Mouse (Mus musculus): ENCODE data around the gene Cenpt. TPM values are rescaled to one million over a fixed set of nuclear protein-coding genes. Genes with fewer than 3 reads are reported as not detected.
A peak's percentile ranks its signal among the peaks of the same experiment; 100 is the strongest.

Cenpt gene
- polyA plus RNA-seq, 1 experiment from 2014 or later = 40.5 TPM

GRCm38 (mm10) chr8:105866364-105867029, 13.4 kb upstream of the Cenpt start:
- H3K27me3 ChIP-seq (replicated peaks) = no peaks in the 10 kb centered on the region
- H3K4me3 ChIP-seq = no peak overlapping the region
- H3K9ac ChIP-seq = no peak overlapping the region
- H3K36me3 ChIP-seq = peaks cover 76% of the 10 kb centered on the region
- no peak overlapping the region for H3K4me2 ChIP-seq
- peaks cover 38% of the 10 kb centered on the region for H3K4me1 ChIP-seq
- 66% methylated on average over 6 of the region's 6 CpGs for WGBS
- no peaks in the 10 kb centered on the region for H3K9me3 ChIP-seq
- H3K27ac ChIP-seq (replicated peaks) = no peak overlapping the region
- no peak for ATAC-seq (ENCODE audit: extremely low read depth, insufficient number of reproducible peaks, low FRiP score, low TSS enrichment)

- peak overlapping the region; percentile 95; the same call in 1 of the 2 replicates for H3K27ac ChIP-seq (replicated peaks)
- H3K9me3 ChIP-seq = no peaks in the 10 kb centered on the region
- H3K4me1 ChIP-seq = peaks cover 61% of the 10 kb centered on the region
- H3K4me3 ChIP-seq = peak overlapping the region; percentile 100
- H3K4me2 ChIP-seq = peak overlapping the region; percentile 93
- H3K36me3 ChIP-seq = peaks cover 49% of the 10 kb centered on the region
- 11% methylated on average over 1 of the region's 1 CpGs for WGBS
- no peak for ATAC-seq (ENCODE audit: extremely low read depth, insufficient number of reproducible peaks, low FRiP score, low TSS enrichment)
- peak overlapping the region; percentile 96 for H3K9ac ChIP-seq
- H3K27me3 ChIP-seq (replicated peaks) = no peaks in the 10 kb centered on the region
Observed at GRCm38 (mm10) chr8:105861951-105862350, 8.9 kb upstream of the Cenpt start.

GRCm38 (mm10) chr8:105860143-105860981, 7.3 kb upstream of the Cenpt start, which contains the start of gene Nutf2:
Gene Nutf2, plus strand, starts transcription at chr8:105860580.
- H3K9me3 ChIP-seq = no peaks in the 10 kb centered on the region
- H3K27me3 ChIP-seq (replicated peaks) = no peaks in the 10 kb centered on the region
- H3K4me3 ChIP-seq = peak within 1 kb of the TSS; percentile 100
- H3K27ac ChIP-seq (replicated peaks) = peak within 1 kb of the TSS; percentile 95
- peak within 1 kb of the TSS; percentile 96 for H3K9ac ChIP-seq
- H3K4me1 ChIP-seq = peaks cover 72% of the 10 kb centered on the region
- ATAC-seq (ENCODE audit: extremely low read depth, insufficient number of reproducible peaks, low FRiP score, low TSS enrichment) = peak; percentile 95
- peaks cover 39% of the 10 kb centered on the region for H3K36me3 ChIP-seq
- H3K4me2 ChIP-seq = peak within 1 kb of the TSS; percentile 93
- WGBS = under 1% methylated on average over 57 of the region's 59 CpGs

- H3K4me1 ChIP-seq = peaks cover 72% of the 10 kb centered on the region
- peak overlapping the region; percentile 77 for H3K9ac ChIP-seq
- H3K27me3 ChIP-seq (replicated peaks) = no peaks in the 10 kb centered on the region
- WGBS = 59% methylated on average over 5 of the region's 5 CpGs
- no peaks in the 10 kb centered on the region for H3K9me3 ChIP-seq
- H3K36me3 ChIP-seq = peaks cover 31% of the 10 kb centered on the region
- no peak for ATAC-seq (ENCODE audit: extremely low read depth, insufficient number of reproducible peaks, low FRiP score, low TSS enrichment)
- H3K27ac ChIP-seq (replicated peaks) = peak overlapping the region; percentile 95
- H3K4me2 ChIP-seq = peak overlapping the region; percentile 93
- no peak overlapping the region for H3K4me3 ChIP-seq
Observed at GRCm38 (mm10) chr8:105859314-105859713, 6.2 kb upstream of the Cenpt start.

GRCm38 (mm10) chr8:105858495-105858894, 5.4 kb upstream of the Cenpt start:
- Histone ChIP-seq H3K4me1 (peaks cover 66% of the 10 kb centered on the region), H3K27me3 (replicated peaks) (no peaks in the 10 kb centered on the region), H3K36me3 (peaks cover 26% of the 10 kb centered on the region), H3K4me2 (no peak overlapping the region), H3K9ac (peak overlapping the region; percentile 47; the same call in 1 of the 2 replicates), H3K4me3 (no peak overlapping the region), H3K27ac (replicated peaks) (no peak overlapping the region), H3K9me3 (no peaks in the 10 kb centered on the region)
- WGBS = 81% methylated on average over 5 of the region's 5 CpGs
- ATAC-seq (ENCODE audit: extremely low read depth, insufficient number of reproducible peaks, low FRiP score, low TSS enrichment) = no peak

GRCm38 (mm10) chr8:105856168-105856835, 3.2 kb upstream of the Cenpt start:
- Histone ChIP-seq H3K27me3 (replicated peaks) (no peaks in the 10 kb centered on the region), H3K9ac (peak overlapping the region; percentile 95), H3K4me2 (peak overlapping the region; percentile 91), H3K9me3 (no peaks in the 10 kb centered on the region), H3K36me3 (peaks cover 18% of the 10 kb centered on the region), H3K4me1 (peaks cover 50% of the 10 kb centered on the region), H3K27ac (replicated peaks) (peak overlapping the region; percentile 88), H3K4me3 (peak overlapping the region; percentile 88)
- 11% methylated on average over 15 of the region's 15 CpGs for WGBS
- no peak for ATAC-seq (ENCODE audit: extremely low read depth, insufficient number of reproducible peaks, low FRiP score, low TSS enrichment)

GRCm38 (mm10) chr8:105855248-105856167, 2.4 kb upstream of the Cenpt start:
- WGBS = under 1% methylated on average over 71 of the region's 71 CpGs
- no peaks in the 10 kb centered on the region for H3K27me3 ChIP-seq (replicated peaks)
- peak overlapping the region; percentile 88 for H3K27ac ChIP-seq (replicated peaks)
- peak overlapping the region; percentile 91 for H3K4me2 ChIP-seq
- peaks cover 18% of the 10 kb centered on the region for H3K36me3 ChIP-seq
- H3K9ac ChIP-seq = peak overlapping the region; percentile 95
- H3K4me1 ChIP-seq = peaks cover 53% of the 10 kb centered on the region
- no peaks in the 10 kb centered on the region for H3K9me3 ChIP-seq
- ATAC-seq (ENCODE audit: extremely low read depth, insufficient number of reproducible peaks, low FRiP score, low TSS enrichment) = no peak
- H3K4me3 ChIP-seq = peak overlapping the region; percentile 88

- peak within 1 kb of the TSS; percentile 88 for H3K27ac ChIP-seq (replicated peaks)
Observed at GRCm38 (mm10) chr8:105854715-105855216, 1.7 kb upstream of the Cenpt start, which contains the start of gene Thap11. Gene Thap11, plus strand, starts transcription at chr8:105855132.

GRCm38 (mm10) chr8:105854303-105854702, 1.2 kb upstream of the Cenpt start:
- H3K9ac ChIP-seq = peak overlapping the region; percentile 95
- peak overlapping the region; percentile 88 for H3K4me3 ChIP-seq
- ATAC-seq (ENCODE audit: extremely low read depth, insufficient number of reproducible peaks, low FRiP score, low TSS enrichment) = no peak
- 26% methylated on average over 8 of the region's 8 CpGs for WGBS
- H3K4me2 ChIP-seq = peak overlapping the region; percentile 91
- H3K36me3 ChIP-seq = peaks cover 20% of the 10 kb centered on the region
- H3K9me3 ChIP-seq = no peaks in the 10 kb centered on the region
- peak overlapping the region; percentile 88; the same call in 1 of the 2 replicates for H3K27ac ChIP-seq (replicated peaks)
- no peaks in the 10 kb centered on the region for H3K27me3 ChIP-seq (replicated peaks)
- peaks cover 52% of the 10 kb centered on the region for H3K4me1 ChIP-seq

More at GRCm38 (mm10) chr8:105854715-105855216, 1.7 kb upstream of the Cenpt start, which contains the start of gene Thap11:
- peak within 1 kb of the TSS; percentile 95 for H3K9ac ChIP-seq
- WGBS = under 1% methylated on average over 43 of the region's 43 CpGs
- no peaks in the 10 kb centered on the region for H3K9me3 ChIP-seq
- peak within 1 kb of the TSS; percentile 88 for H3K4me3 ChIP-seq
- H3K4me2 ChIP-seq = peak within 1 kb of the TSS; percentile 91
- H3K4me1 ChIP-seq = peaks cover 56% of the 10 kb centered on the region
- H3K36me3 ChIP-seq = peaks cover 18% of the 10 kb centered on the region
- ATAC-seq (ENCODE audit: extremely low read depth, insufficient number of reproducible peaks, low FRiP score, low TSS enrichment) = peak; percentile 86
- no peaks in the 10 kb centered on the region for H3K27me3 ChIP-seq (replicated peaks)

GRCm38 (mm10) chr8:105852146-105852729, 840 bp downstream of the Cenpt start:
- Histone ChIP-seq H3K9me3 (no peaks in the 10 kb centered on the region), H3K36me3 (peaks cover 26% of the 10 kb centered on the region), H3K9ac (no peak overlapping the region), H3K4me1 (peaks cover 32% of the 10 kb centered on the region), H3K27ac (replicated peaks) (0 out of 2 replicates have a peak overlapping the region, but pooled peaks have one; percentile 10), H3K4me2 (peak overlapping the region; percentile 83), H3K4me3 (peak overlapping the region; percentile 80), H3K27me3 (replicated peaks) (no peaks in the 10 kb centered on the region)
- no peak for ATAC-seq (ENCODE audit: extremely low read depth, insufficient number of reproducible peaks, low FRiP score, low TSS enrichment)
- 74% methylated on average over 12 of the region's 12 CpGs for WGBS
